Mouse (Mus musculus) lung, embryonic 16.5 days (tissue): ENCODE measurements at regions not wholly inside any gene's neighbourhood (a gene's known extent, or its start where the extent isn't known, plus 50 kb on each side); places are given as distances from the start of the nearest gene placed in this dataset.

ENCODE experiments used
- ATAC-seq: fragments of 200-750 bp; cut with Nextera tagmentation; 2 replicates; pipeline ENCODE4 v1.8.0; 2017; ENCODE audit warnings: low read depth, mild to moderate bottlenecking, moderate library complexity
- H3K27ac ChIP-seq: fragments of 300-500 bp; sonication (generic); 2 replicates; pipeline ENCODE4 v1.5.1; 2014; ENCODE audit warnings: mild to moderate bottlenecking, control low read depth, low read length
- H3K27me3 ChIP-seq: fragments of 300-500 bp; sonication (generic); 2 replicates; pipeline ENCODE4 v1.6.1; 2014; ENCODE audit warnings: low read depth, low read length, mixed read lengths; ENCODE audit not compliant: control insufficient read depth, insufficient read depth
- H3K36me3 ChIP-seq: fragments of 300-500 bp; sonication (generic); 2 replicates; pipeline ENCODE4 v1.6.1; 2014; ENCODE audit warnings: low read length; ENCODE audit not compliant: control insufficient read depth, insufficient read depth
- H3K4me1 ChIP-seq: fragments of 300-500 bp; sonication (generic); replicated peaks from 2 replicates; pipeline ENCODE4 v1.6.1; 2014; ENCODE audit warnings: low read length, mixed read lengths; ENCODE audit not compliant: control insufficient read depth, insufficient read depth
- H3K4me2 ChIP-seq: fragments of 300-500 bp; sonication (generic); 2 replicates; pipeline ENCODE4 v1.6.1; 2014; ENCODE audit warnings: low read depth, low read length, control low read depth
- H3K4me3 ChIP-seq: fragments of 300-500 bp; sonication (generic); 2 replicates; pipeline ENCODE4 v1.5.1; 2014; ENCODE audit warnings: mild to moderate bottlenecking, low read length, control low read depth
- H3K9ac ChIP-seq: fragments of 300-500 bp; sonication (generic); 2 replicates; pipeline ENCODE4 v1.6.1; 2014; ENCODE audit warnings: low read length, control low read depth
- H3K9me3 ChIP-seq: fragments of 300-500 bp; sonication (generic); 2 replicates; pipeline ENCODE4 v1.6.1; 2016; ENCODE audit warnings: low read length; ENCODE audit not compliant: control insufficient read depth
- WGBS: fragments of 180-500 bp; shearing (Covaris S2); extraction: QIAGEN DNeasy Blood & Tissue Kit; methylation state at CpG from one replicate; pipeline ENCODE4 v1.1.7; 2014; 5-methylcytosine and 5-hydroxymethylcytosine counted together

- H3K4me3 ChIP-seq: no peak overlapping the region
- H3K9me3 ChIP-seq: no peaks in the 10 kb centered on the region
- 71% methylated on average over 7 of the region's 7 CpGs for WGBS
- no peak overlapping the region for H3K27ac ChIP-seq
- no peaks in the 10 kb centered on the region for H3K36me3 ChIP-seq
- no peaks in the 10 kb centered on the region for H3K4me1 ChIP-seq
- no peak overlapping the region for H3K4me2 ChIP-seq
- no peak overlapping the region for H3K9ac ChIP-seq
- H3K27me3 ChIP-seq: no peaks in the 10 kb centered on the region
- no peak for ATAC-seq
These were observed 133.4 kb upstream of the D16Ertd472e start for GRCm38 (mm10) chr16:78709943-78710342.

- WGBS: 71% methylated on average over 4 of the region's 4 CpGs
- Histone ChIP-seq H3K27me3 (no peaks in the 10 kb centered on the region), H3K4me1 (no peaks in the 10 kb centered on the region), H3K4me2 (no peak overlapping the region), H3K4me3 (no peak overlapping the region), H3K9ac (no peak overlapping the region), H3K9me3 (no peaks in the 10 kb centered on the region), H3K36me3 (no peaks in the 10 kb centered on the region), H3K27ac (no peak overlapping the region)
- ATAC-seq: no peak
These were observed 131.1 kb upstream of the D16Ertd472e start for GRCm38 (mm10) chr16:78707566-78707965.

- Histone ChIP-seq H3K27me3 (no peaks in the 10 kb centered on the region), H3K4me3 (no peak overlapping the region), H3K27ac (no peak overlapping the region), H3K4me2 (no peak overlapping the region), H3K9me3 (no peaks in the 10 kb centered on the region), H3K4me1 (no peaks in the 10 kb centered on the region), H3K36me3 (no peaks in the 10 kb centered on the region), H3K9ac (no peak overlapping the region)
- 92% methylated on average over 7 of the region's 7 CpGs for WGBS
- ATAC-seq: no peak
These were observed 130.7 kb upstream of the D16Ertd472e start for GRCm38 (mm10) chr16:78707165-78707564.

- 40% methylated on average over 3 of the region's 3 CpGs for WGBS
- H3K4me2 ChIP-seq: no peak overlapping the region
- H3K4me1 ChIP-seq: no peaks in the 10 kb centered on the region
- H3K36me3 ChIP-seq: no peaks in the 10 kb centered on the region
- 0 out of 2 replicates have a peak, but pooled peaks have one; percentile 45 for ATAC-seq
- H3K4me3 ChIP-seq: no peak overlapping the region
- H3K9me3 ChIP-seq: no peaks in the 10 kb centered on the region
- no peaks in the 10 kb centered on the region for H3K27me3 ChIP-seq
- H3K9ac ChIP-seq: no peak overlapping the region
- no peak overlapping the region for H3K27ac ChIP-seq
These were observed 121.2 kb upstream of the D16Ertd472e start for GRCm38 (mm10) chr16:78697514-78698209.

- no peaks in the 10 kb centered on the region for H3K36me3 ChIP-seq
- H3K4me2 ChIP-seq: no peak overlapping the region
- H3K9me3 ChIP-seq: no peaks in the 10 kb centered on the region
- no peaks in the 10 kb centered on the region for H3K27me3 ChIP-seq
- H3K9ac ChIP-seq: no peak overlapping the region
- no peak overlapping the region for H3K4me3 ChIP-seq
- H3K27ac ChIP-seq: no peak overlapping the region
- no peak for ATAC-seq
- no peaks in the 10 kb centered on the region for H3K4me1 ChIP-seq
These were observed 111.7 kb upstream of the D16Ertd472e start for GRCm38 (mm10) chr16:78688251-78688650.

- no peak overlapping the region for H3K9ac ChIP-seq
- H3K4me3 ChIP-seq: no peak overlapping the region
- no peak for ATAC-seq
- no peaks in the 10 kb centered on the region for H3K27me3 ChIP-seq
- H3K27ac ChIP-seq: no peak overlapping the region
- H3K4me2 ChIP-seq: no peak overlapping the region
- no peaks in the 10 kb centered on the region for H3K36me3 ChIP-seq
- H3K4me1 ChIP-seq: no peaks in the 10 kb centered on the region
- no peaks in the 10 kb centered on the region for H3K9me3 ChIP-seq
- 46% methylated on average over 1 of the region's 1 CpGs for WGBS
These were observed 108.7 kb upstream of the D16Ertd472e start for GRCm38 (mm10) chr16:78685160-78685559.

- WGBS: 51% methylated on average over 8 of the region's 8 CpGs
- ATAC-seq: no peak
- Histone ChIP-seq H3K27ac (no peak overlapping the region), H3K9ac (no peak overlapping the region), H3K4me1 (no peaks in the 10 kb centered on the region), H3K36me3 (no peaks in the 10 kb centered on the region), H3K27me3 (no peaks in the 10 kb centered on the region), H3K9me3 (no peaks in the 10 kb centered on the region), H3K4me3 (no peak overlapping the region), H3K4me2 (no peak overlapping the region)
These were observed 107.5 kb upstream of the D16Ertd472e start for GRCm38 (mm10) chr16:78684031-78684430.

GRCm38 (mm10) chr16:78661126-78661525 is 84.6 kb upstream of the D16Ertd472e start:
- ATAC-seq: no peak
- no peak overlapping the region for H3K9ac ChIP-seq

GRCm38 (mm10) chr16:78644710-78645109 is 68.2 kb upstream of the D16Ertd472e start:
- Histone ChIP-seq H3K4me1 (no peaks in the 10 kb centered on the region), H3K36me3 (no peaks in the 10 kb centered on the region), H3K9ac (no peak overlapping the region), H3K9me3 (no peaks in the 10 kb centered on the region), H3K4me2 (no peak overlapping the region), H3K27ac (no peak overlapping the region), H3K4me3 (no peak overlapping the region), H3K27me3 (no peaks in the 10 kb centered on the region)
- ATAC-seq: no peak
- WGBS: 4% methylated on average over 1 of the region's 1 CpGs

More at GRCm38 (mm10) chr16:78661126-78661525, 84.6 kb upstream of the D16Ertd472e start:
- H3K4me3 ChIP-seq: no peak overlapping the region
- H3K36me3 ChIP-seq: no peaks in the 10 kb centered on the region
- no peaks in the 10 kb centered on the region for H3K4me1 ChIP-seq
- WGBS: 74% methylated on average over 7 of the region's 7 CpGs
- H3K4me2 ChIP-seq: no peak overlapping the region
- H3K27ac ChIP-seq: no peak overlapping the region
- no peaks in the 10 kb centered on the region for H3K27me3 ChIP-seq
- H3K9me3 ChIP-seq: no peaks in the 10 kb centered on the region

GRCm38 (mm10) chr16:78641717-78642116 is 65.2 kb upstream of the D16Ertd472e start:
- Histone ChIP-seq H3K27me3 (no peaks in the 10 kb centered on the region), H3K27ac (no peak overlapping the region), H3K4me2 (no peak overlapping the region), H3K9ac (no peak overlapping the region), H3K4me1 (no peaks in the 10 kb centered on the region), H3K9me3 (no peaks in the 10 kb centered on the region), H3K4me3 (no peak overlapping the region), H3K36me3 (no peaks in the 10 kb centered on the region)
- WGBS: 81% methylated on average over 5 of the region's 5 CpGs
- no peak for ATAC-seq
